Mouse (Mus musculus) kidney, postnatal 10 days (tissue): ENCODE results near the gene Fignl1.

ENCODE experiments used
- DNase-seq: peaks from one replicate; pipeline ENCODE4 v3.0.0; 2021; ENCODE audit warnings: mixed read lengths

The Fignl1 gene

DNA sequence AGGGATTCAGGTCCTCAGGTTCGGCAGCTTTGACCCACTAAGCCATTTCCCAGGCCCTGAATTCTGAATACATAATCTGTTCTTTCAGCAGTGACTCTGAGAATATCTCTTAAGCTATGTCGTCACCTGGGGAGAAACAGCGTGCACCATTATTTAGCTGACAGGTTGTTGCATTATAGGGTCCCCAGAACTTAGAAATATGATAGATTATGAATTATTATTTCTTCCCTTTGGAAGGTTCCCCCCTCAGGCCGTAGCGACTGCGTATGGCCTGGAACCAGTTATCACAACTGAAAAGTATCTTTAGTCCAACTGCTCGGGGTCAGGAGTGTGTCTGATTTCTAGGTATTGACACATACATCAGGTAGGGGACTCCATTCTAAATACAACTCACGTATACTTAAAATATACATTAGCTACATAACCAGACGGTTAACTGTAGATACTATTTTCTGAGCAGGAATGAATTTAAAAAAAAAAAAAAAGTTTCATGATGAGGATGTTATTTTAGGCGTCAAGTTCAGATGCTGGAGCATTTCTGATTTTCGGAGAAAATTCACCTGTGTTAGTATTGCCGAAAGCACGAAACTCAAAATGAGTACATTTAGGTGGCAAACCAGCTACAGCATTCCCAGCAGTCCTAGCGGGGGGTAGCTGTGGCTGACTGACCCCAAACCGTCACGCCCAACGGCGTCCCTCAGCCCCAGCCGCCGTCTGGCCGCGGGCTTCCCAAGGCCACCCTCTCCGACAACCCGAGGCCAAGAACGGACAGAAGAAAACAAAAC lies 535 bp downstream of the Fignl1 start:
- DNase-seq = no peak

DNA sequence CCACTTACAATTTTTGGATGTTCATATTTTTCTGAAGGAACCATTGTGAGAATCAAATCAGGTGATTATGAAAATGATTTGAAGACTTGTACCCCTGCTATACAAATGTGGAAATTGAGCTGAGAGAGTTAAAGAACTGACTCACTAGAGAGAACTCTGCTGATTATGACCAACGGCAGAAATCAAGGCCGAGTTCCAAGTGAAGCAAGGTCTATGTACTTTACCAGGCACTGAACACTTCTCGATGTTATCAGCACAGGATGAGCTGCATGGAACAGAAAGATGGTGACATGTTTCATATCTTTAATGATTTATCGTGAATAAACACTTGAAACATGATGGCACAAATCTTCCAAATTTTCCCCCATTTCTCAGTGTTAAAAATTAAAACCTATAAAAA lies 2.8 kb downstream of the Fignl1 start:
- DNase-seq = no peak

DNA sequence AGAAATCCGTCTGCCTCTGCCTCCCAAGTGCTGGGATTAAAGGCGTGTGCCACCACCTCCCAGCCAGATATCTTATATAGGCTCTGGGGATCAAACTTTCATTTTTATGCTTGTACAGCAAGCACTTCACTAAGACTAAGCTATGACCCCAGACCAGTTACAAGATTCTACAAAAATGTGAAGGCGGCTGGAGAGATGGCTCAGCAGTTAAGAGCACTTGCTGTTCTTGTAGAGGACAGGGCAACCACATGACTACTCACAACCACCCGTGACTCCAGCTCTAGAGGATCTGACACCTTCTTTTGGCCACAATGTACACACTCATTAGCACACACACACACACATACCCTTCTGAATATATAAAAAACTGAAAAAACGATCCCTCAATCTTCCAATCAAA lies 4.3 kb downstream of the Fignl1 start:
- no peak for DNase-seq

DNA sequence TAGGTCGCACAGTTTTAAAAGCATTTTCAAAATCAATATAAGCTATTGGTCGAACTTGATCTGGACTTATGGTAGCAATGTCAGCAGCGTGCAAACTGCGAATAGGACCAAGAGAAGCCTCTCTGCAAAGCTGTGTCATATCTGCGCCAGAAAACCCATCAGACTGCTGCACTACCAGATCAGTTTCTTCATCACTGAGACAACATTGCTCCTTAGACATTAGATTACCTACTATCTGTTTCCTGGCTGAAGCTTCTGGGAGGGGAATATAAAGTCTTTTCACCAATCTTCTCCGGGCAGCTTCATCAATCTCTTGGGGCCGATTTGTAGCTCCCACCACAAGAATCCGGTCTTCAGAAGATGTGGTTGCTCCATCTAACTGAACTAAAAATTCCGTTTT lies 7.7 kb downstream of the Fignl1 start:
- DNase-seq = no peak

DNA sequence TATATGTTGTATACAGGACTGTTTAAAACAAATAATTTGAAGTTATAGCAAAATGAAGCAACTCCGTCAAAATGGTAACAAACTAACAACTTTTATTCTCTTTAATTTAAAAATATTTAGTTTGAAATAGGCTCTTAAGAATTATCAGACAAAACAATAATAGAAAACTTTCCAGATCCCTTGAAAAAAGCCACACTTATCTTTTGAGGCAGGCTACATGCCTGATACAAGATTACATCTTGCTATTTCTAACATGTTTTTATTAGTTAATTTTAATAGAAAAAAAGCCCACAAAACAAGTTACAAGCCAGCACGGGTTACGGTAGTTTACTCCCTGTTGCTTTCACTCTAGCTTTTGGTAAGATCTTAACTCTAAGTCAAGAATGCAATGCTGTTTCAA lies 8.5 kb downstream of the Fignl1 start:
- DNase-seq = no peak

DNA sequence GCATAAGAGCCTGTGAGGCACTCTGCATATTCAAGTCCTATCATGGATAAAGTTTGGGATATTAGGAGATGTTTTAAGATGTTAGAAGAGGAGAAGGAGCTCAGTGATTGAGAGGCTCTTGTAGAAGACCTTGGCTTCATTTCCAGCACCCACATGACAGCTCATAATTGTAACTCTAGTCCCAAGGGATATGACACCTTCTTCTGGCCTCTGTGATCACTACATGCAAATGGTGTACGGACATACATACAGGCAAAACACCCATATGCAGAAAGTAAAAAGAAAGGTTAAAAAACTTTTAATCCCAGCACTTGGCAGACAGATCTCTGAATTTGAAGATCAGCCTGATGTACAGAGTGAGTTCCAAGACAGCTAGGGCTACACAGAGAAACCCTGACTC lies 10.1 kb downstream of the Fignl1 start:
- no peak for DNase-seq

DNA sequence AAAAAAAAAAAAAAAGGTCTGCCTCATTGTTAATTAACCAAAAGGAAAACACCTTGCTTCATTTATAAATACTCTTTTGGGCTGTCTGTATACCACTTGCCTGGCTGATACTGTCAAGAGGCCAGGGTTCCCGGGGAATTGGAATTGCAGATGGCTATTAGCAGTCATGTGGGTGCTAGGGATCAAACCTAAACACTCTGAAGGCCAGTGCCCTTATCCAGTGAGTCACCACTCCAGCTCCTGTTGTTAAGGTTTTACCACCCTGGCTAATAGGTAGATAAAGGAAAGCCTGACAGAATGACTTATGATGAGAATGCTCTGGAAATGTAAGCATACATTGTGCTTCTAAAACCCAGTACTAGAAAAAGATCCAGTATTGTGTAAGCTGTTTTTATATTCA lies 14.1 kb downstream of the Fignl1 start:
- DNase-seq = no peak

DNA sequence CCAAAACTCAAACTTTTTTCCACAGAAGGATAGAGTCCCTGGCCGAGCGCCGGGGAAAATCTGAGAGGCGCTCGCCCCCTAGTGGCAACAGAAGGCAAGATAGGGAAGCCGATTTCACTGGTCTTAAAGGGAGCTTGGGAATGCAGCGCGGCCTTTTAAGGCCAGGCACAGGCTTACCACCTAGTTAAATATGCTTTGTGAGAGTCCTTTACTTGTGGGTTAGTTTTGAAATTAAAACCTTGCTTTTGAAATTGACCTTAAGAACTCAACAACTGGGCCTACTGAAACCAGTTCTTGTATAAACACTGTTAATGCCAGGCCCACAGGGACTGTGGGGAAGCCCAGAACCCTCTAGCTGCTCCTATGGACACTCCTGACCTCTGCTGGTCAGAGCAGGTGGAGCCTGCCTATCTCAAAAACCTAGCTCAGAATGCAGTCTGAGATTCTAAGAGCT lies 20.2 kb downstream of the Fignl1 start:
- DNase-seq = peak; percentile 87

DNA sequence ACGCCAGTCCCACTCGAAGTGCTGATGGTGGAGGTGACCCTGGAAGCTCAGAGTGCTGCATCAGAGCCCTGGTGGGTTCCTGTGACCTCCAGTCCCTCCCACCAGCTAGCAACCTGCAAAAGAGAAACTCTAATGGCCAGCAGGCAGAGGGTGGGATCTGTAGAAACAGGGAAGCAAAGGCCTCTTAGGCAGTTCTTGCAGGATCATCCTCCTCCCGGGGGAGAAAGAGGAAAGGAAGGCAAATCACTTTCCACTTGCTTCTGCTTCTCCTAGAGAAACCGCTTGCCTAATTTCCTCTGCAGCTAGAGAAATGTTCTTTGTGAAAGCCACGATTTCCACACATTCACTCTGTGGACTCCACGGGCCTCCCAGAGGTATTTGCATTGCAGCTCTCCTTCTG lies 23.3 kb downstream of the Fignl1 start:
- DNase-seq = no peak

DNA sequence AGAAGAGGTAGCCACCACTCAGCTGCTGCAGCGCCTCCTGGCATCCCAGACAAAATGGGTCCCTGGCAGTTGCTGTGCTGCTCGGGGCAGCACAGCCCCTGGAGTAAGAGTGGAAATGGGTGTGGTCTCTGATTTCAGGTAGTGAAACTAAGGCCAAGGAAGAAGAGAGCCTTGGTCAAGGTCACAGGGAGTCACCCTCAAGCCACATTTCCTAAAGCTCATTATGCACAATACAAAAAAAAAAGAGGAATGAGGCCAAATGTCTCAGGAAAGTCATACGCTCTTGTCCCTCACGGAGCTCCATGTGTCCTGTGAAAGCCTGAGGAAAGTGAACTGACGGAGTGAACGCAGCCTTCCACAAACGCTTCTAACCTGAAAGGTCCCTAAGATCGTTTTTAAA lies 27.0 kb downstream of the Fignl1 start:
- DNase-seq = no peak

DNA sequence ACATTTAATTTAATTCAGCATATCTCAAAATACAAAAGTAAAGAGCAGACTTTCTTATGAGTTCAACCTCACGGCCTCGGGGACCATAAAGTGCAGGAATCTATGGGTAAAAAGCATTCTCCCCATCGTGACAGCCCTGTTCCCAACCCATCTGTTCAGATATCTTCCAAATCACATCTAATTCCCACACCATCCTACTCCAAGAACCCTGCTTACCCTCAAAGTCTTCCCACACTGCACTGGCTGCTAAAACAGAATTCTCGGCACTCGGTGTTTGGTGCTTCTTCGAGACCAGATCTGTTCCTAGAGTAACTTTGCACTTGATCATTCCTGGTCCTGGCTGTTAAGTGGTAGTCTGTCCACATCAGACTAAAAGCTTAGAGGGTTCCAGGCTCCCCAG lies 30.4 kb downstream of the Fignl1 start:
- no peak for DNase-seq

DNA sequence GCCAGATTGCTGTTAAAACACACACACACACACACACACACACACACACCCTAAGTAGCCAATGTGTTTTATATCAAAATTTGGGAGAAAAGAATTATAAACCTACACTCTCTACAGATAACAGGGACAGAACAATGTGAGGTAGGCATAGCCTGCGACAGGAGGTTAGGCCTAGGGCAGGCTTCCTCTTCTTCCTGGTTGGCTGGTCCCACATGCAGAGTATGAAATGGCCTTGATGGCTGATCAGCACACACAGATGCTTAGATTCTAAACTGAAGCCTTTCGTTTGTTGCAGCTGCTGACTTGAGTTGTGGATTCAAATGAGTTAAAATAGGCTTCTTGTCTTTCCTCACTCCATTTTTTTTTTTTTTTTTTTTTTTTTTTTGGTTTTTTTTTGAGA lies 31.0 kb downstream of the Fignl1 start:
- no peak for DNase-seq

DNA sequence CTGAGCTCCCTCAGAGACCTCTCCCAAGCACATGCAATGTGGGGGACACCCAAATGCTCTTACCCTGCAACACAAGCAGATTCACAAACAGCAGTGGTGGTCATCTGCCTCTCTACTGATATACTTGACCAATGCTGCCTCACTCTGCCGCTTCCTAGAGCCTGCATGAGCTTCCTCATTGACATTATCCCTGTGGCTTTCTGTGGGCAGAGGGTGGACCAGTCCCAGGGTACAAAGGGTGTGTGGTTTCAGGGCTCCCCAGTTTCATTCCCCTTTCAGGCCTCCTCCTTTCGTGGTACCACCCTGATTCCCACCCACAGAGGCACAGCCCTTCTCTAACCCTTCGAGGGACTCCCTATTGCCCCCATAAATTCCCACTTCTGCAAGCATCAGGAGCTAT lies 31.5 kb downstream of the Fignl1 start:
- DNase-seq = no peak

DNA sequence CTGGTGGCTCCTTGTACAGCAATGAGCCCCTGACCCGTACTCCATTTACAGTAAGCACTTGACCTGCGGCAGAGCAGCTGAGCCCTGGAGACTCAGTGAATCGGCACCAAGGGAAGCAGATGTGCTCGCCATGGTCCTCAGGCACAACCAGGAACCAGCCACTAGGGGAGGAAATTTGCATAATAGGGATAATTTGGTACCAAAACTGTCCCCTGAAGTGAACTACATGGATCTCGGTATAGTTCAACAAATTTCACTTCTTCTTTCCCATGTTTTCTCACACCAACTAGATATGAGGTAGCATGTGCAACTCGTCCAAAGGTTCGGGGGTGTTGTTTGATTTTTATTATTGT lies 32.0 kb downstream of the Fignl1 start:
- DNase-seq = no peak

DNA sequence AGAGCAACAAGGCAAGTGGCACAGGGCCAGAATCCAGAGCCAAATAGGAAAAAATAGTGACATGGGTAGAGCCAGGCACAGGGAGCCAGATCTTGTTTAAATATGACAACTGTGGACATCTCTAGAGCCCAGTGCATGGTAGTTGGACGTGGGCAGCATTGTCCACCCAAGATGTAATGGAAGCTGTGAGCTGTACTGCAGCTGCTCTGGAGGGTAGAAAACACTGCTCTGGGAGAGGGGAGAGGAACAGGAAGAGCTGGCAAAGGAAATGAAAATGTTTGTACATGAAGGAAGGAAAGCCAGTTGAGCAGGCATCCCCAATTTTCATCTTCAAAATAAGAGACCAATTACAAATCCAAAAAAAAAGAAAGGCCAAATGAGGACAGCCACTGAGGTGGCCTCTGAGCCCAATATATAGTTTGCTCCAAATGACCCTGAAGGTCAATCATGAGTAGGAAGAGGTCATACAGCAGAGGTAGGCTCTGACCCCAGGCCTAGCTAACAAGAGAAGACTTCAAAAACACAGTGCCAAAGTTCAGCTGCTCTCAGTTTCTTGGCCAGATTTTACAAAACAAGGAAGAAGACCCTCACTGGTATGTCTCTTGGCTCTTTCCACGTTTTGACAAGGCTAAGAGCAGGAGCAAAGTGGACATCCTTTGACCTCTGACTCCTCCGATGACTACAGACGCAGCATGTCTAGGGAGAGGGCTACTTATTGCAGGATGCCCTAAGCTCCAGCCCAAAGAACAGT lies 32.5 kb downstream of the Fignl1 start:
- DNase-seq = no peak

DNA sequence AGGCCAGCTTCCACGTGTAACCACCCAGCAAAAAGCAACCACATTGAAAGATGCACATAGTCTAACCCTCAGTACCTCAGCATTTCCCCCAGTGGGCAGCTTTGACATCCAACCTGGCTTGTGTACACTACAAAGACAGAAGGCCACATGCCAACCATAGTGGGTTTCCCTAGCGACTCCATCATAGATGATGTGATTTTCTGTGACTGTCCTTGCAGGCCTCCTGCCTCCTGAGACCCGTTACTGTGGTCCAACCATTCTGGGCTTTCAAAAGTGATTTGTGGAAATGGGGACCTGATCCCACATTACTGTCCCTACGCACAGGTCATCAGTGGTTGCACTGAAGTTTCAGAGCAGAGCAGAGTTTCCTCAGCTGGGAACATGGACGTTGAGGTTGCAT lies 33.9 kb downstream of the Fignl1 start:
- DNase-seq = no peak

DNA sequence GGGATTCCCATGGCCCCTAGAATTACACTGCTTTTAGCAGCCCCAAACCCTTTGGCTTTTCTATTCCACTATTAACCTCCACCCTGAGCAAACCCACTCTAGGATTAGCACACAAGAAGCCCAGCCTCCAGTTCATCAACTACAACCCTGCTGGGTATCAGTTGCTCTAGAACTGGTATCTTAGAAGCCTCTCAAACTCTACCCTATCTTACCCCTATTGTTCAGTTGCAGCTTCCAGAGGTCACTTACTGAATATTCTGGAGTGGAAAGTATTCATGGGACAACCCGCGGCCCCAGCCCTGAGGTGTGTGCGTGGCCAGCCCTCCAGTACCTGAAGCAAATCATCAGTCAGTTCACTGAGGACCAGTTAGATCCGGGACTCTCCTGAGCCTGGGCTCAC lies 34.4 kb downstream of the Fignl1 start:
- no peak for DNase-seq

DNA sequence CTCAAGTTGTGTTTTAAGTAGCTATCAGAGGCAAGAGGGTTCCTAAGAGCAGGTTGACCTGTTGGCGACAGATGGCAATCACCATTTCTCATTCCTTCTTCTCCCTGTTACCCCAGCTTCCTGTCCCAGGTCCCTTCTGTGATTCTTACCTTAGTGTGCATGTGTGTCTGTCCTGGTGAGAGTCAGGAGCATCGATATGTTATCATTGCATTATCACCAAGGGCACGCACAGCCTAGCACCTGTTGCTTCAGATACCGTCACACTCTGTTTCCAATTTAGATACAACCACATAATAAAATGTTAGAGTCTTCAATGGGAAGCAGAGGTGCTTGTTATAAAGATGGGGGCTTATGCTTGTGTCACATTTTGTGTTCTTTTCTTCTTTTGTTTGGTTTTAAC lies 36.6 kb downstream of the Fignl1 start:
- DNase-seq = no peak

DNA sequence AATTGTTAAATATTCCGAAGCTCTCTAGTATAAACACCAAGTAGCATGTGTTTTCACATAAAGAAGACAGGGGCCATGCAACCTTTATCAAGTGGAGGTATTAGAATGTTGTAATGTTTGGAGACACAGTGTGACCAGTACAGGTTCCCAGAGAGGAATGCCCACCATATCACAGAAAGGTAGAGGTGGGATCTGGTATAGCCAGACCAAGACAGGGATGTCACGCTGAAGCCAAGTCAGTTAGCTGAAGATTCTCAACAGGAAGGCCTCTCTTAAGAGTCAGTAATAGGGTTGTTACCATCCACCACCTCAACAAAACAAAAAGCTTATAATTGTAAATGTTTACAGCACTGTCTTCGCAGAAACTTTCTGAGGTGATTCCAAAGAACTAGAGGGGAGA lies 38.1 kb downstream of the Fignl1 start:
- DNase-seq = no peak

DNA sequence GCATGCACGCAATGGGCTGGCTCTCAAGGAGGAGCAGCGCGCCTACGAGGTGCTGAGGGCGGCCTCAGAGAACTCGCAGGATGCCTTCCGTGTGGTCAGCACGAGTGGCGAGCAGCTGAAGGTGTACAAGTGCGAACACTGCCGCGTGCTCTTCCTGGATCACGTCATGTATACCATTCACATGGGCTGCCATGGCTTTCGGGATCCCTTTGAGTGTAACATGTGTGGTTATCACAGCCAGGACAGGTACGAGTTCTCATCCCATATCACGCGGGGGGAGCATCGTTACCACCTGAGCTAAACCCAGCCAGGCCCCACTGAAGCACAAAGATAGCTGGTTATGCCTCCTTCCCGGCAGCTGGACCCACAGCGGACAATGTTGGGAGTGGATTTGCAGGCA lies 39.5 kb downstream of the Fignl1 start:
- no peak for DNase-seq

DNA sequence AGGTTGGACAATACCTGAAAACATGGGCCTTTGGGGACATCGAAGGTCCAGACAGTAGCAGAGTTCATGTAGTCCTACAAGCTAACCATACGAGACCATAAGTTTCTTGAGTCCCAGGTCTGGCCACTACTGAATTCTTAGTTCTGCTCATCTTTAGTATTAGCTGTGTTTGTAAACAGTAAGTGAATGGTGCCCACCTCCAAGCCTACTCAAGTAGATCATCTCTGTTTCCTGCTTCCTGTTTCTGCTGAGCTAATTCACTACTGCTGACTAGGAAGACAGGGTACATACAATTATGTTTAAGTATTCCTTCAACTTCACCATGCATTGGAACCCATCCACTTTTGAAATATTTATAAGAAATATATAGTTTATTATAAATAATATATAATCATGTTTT lies 40.7 kb downstream of the Fignl1 start:
- DNase-seq = no peak

DNA sequence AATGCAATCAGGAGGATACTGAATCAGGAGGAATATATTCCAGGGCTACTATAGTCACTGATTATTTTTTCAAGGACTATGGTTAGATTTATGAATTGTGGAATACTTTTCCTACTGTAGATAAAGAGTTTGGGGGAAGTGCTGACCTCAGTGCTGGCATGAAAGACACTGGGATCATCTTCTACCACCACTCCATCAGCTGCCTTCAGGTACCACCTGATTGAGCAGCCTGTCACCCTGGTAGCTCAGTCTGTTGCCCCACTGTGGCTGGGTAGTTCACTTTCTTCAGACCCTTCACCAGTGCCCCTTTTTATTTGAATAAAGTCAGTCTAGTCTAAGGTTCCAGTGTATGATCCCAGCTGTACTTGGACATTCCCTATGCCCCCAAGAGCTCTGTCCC lies 42.0 kb downstream of the Fignl1 start:
- no peak for DNase-seq

DNA sequence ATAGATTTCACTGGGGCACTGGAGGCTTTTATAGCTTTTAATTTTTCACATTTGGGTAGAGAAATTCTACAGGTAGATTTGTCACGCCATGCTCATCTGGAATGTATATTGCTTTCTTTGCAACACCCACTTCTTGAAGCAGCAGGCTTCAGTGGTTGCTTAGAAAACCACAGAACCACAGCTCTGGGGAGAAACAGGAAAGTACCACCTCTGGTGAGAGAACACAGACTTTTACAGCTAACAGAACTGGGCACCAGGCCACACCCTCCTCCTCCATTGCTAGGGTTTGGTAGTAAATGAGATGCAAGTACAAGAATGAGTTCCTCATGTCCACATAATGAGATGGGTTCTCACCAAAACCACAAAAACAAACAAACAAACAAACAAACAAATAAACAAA lies 42.7 kb downstream of the Fignl1 start:
- no peak for DNase-seq

DNA sequence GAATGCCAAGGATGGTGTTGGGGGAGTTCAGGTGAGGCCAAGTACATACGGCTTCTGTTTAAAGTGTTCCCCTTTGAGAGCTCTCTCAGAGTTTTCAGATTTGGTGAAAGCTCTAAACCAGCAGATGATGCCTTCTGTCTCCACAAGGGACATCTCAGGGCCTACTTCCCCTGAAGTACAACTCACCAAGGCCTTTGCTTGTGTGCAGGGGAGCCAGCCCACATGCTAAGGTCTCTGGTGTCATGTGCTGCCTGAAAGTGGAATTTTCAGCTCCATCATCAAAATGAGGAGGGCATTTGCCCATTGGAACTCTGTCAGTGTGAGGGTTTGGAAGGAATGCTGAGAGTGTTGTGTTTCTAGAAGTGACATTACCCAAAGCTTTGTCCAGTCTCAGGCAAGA lies 43.3 kb downstream of the Fignl1 start:
- no peak for DNase-seq

DNA sequence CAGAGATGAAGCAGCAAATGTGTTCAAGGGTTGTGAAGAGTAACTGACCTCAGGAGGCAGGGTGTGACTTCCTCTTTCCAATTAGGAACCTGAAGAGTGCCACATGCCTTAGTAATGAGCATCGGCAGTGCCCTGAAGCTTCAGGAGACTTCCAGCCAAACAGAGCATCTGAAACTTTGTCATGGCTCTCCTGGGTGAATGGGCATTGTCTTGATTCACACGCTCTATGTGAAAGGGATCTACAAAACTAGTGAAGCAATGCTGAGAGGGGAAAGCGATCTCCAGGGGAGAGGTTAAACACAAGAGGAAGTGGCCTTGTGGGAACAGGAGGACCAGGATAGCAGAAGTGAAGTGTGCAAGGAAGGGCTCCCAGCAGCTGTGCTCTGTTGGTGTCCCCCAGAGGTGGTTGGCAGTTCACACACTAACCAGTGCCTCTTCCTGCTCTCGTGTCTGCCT lies 45.5 kb downstream of the Fignl1 start:
- no peak for DNase-seq
